Mouse (Mus musculus) hindbrain, embryonic 16.5 days (tissue): ENCODE data around the gene Slc13a5. TPM values are rescaled to one million over a fixed set of nuclear protein-coding genes. Genes with fewer than 3 reads are reported as not detected.

ENCODE experiments used
- ATAC-seq: fragments of 200-750 bp; cut with Nextera tagmentation; 2 replicates; pipeline ENCODE4 v1.8.0; 2017; ENCODE audit warnings: moderate TSS enrichment, moderate library complexity
- H3K27ac ChIP-seq: fragments of 300-500 bp; sonication (generic); 2 replicates; pipeline ENCODE4 v1.5.1; 2014; ENCODE audit warnings: low read depth, mild to moderate bottlenecking, control low read depth, low read length, moderate library complexity
- H3K27me3 ChIP-seq: fragments of 300-500 bp; sonication (generic); replicated peaks from 2 replicates; pipeline ENCODE4 v1.6.1; 2014; ENCODE audit warnings: low read length; ENCODE audit not compliant: control insufficient read depth, insufficient read depth
- H3K36me3 ChIP-seq: fragments of 300-500 bp; sonication (generic); 2 replicates; pipeline ENCODE4 v1.6.1; 2014; ENCODE audit warnings: mild to moderate bottlenecking, low read length, moderate library complexity, mixed read lengths; ENCODE audit not compliant: control insufficient read depth, insufficient read depth
- H3K4me1 ChIP-seq: fragments of 300-500 bp; sonication (generic); 2 replicates; pipeline ENCODE4 v1.6.1; 2014; ENCODE audit warnings: low read depth, low read length; ENCODE audit not compliant: control insufficient read depth, insufficient read depth
- H3K4me2 ChIP-seq: fragments of 300-500 bp; sonication (generic); 2 replicates; pipeline ENCODE4 v1.6.1; 2014; ENCODE audit warnings: mild to moderate bottlenecking, low read length, control low read depth, moderate library complexity
- H3K4me3 ChIP-seq: fragments of 300-500 bp; sonication (generic); 2 replicates; pipeline ENCODE4 v1.5.1; 2014; ENCODE audit warnings: mild to moderate bottlenecking, low read length, control low read depth, moderate library complexity
- H3K9ac ChIP-seq: fragments of 300-500 bp; sonication (generic); 2 replicates; pipeline ENCODE4 v1.6.1; 2014; ENCODE audit warnings: low read depth, mild to moderate bottlenecking, control low read depth, low read length, moderate library complexity
- H3K9me3 ChIP-seq: fragments of 300-500 bp; sonication (generic); 2 replicates; pipeline ENCODE4 v1.6.1; 2014; ENCODE audit warnings: mild to moderate bottlenecking, low read length, moderate library complexity; ENCODE audit not compliant: control insufficient read depth
- WGBS: fragments of 180-500 bp; shearing (Covaris S2); extraction: QIAGEN DNeasy Blood & Tissue Kit; methylation state at CpG from one replicate; pipeline ENCODE4 v1.1.7; 2014; 5-methylcytosine and 5-hydroxymethylcytosine counted together
- polyA plus RNA-seq: library from polyadenylated mRNA; unstranded; fragments of >200 nt; fragmentation: Nextera tagmentation; extraction: Ambion mirVana; gene quantifications from 2 replicates; pipeline ENCODE4 v1.2.1, GENCODE M21; 2015

Slc13a5 gene
- polyA plus RNA-seq, 1 experiment from 2014 or later: 3.9 TPM

GRCm38 (mm10) chr11:72232068-72232467, 35.0 kb downstream of the Slc13a5 start:
- Histone ChIP-seq H3K27me3 (no peaks in the 10 kb centered on the region), H3K4me3 (no peak overlapping the region), H3K4me2 (no peak overlapping the region), H3K9me3 (no peaks in the 10 kb centered on the region), H3K27ac (no peak overlapping the region), H3K4me1 (no peaks in the 10 kb centered on the region; the same call in 1 of the 2 replicates), H3K9ac (no peak overlapping the region), H3K36me3 (no peaks in the 10 kb centered on the region)
- WGBS: 85% methylated on average over 7 of the region's 7 CpGs
- ATAC-seq: no peak

GRCm38 (mm10) chr11:72228513-72228912, 38.5 kb downstream of the Slc13a5 start:
- no peak for ATAC-seq
- H3K4me2 ChIP-seq: no peak overlapping the region
- no peaks in the 10 kb centered on the region for H3K9me3 ChIP-seq
- WGBS: 94% methylated on average over 4 of the region's 4 CpGs
- no peak overlapping the region for H3K27ac ChIP-seq
- H3K4me1 ChIP-seq: peaks cover 8% of the 10 kb centered on the region
- no peak overlapping the region for H3K4me3 ChIP-seq
- no peaks in the 10 kb centered on the region for H3K27me3 ChIP-seq
- H3K9ac ChIP-seq: no peak overlapping the region
- H3K36me3 ChIP-seq: no peaks in the 10 kb centered on the region

- 93% methylated on average over 6 of the region's 6 CpGs for WGBS
- no peaks in the 10 kb centered on the region for H3K9me3 ChIP-seq
These were observed 40.1 kb downstream of the Slc13a5 start for GRCm38 (mm10) chr11:72226901-72227300.

GRCm38 (mm10) chr11:72226020-72226791, 40.8 kb downstream of the Slc13a5 start:
- WGBS: 22% methylated on average over 10 of the region's 10 CpGs

More at GRCm38 (mm10) chr11:72226901-72227300, 40.1 kb downstream of the Slc13a5 start:
- H3K36me3 ChIP-seq: no peaks in the 10 kb centered on the region
- H3K9ac ChIP-seq: no peak overlapping the region
- H3K27ac ChIP-seq: no peak overlapping the region
- ATAC-seq: no peak
- peaks cover 8% of the 10 kb centered on the region for H3K4me1 ChIP-seq
- H3K4me2 ChIP-seq: no peak overlapping the region
- H3K27me3 ChIP-seq: no peaks in the 10 kb centered on the region
- no peak overlapping the region for H3K4me3 ChIP-seq

GRCm38 (mm10) chr11:72224865-72225264, 42.2 kb downstream of the Slc13a5 start:
- 22% methylated on average over 5 of the region's 5 CpGs for WGBS
- Histone ChIP-seq H3K27ac (no peak overlapping the region), H3K9me3 (no peaks in the 10 kb centered on the region), H3K27me3 (no peaks in the 10 kb centered on the region), H3K36me3 (no peaks in the 10 kb centered on the region), H3K9ac (no peak overlapping the region), H3K4me3 (no peak overlapping the region), H3K4me1 (peaks cover 8% of the 10 kb centered on the region), H3K4me2 (no peak overlapping the region)
- ATAC-seq: peak; percentile 50

More at GRCm38 (mm10) chr11:72226020-72226791, 40.8 kb downstream of the Slc13a5 start:
- peak overlapping the region; percentile 60 for H3K27ac ChIP-seq
- H3K27me3 ChIP-seq: no peaks in the 10 kb centered on the region
- no peaks in the 10 kb centered on the region for H3K9me3 ChIP-seq
- no peak overlapping the region for H3K4me2 ChIP-seq
- peaks cover 8% of the 10 kb centered on the region for H3K4me1 ChIP-seq
- no peak overlapping the region for H3K4me3 ChIP-seq
- H3K36me3 ChIP-seq: no peaks in the 10 kb centered on the region
- ATAC-seq: peak; percentile 66
- H3K9ac ChIP-seq: no peak overlapping the region

- 82% methylated on average over 4 of the region's 4 CpGs for WGBS
- no peak overlapping the region for H3K27ac ChIP-seq
- H3K4me1 ChIP-seq: peaks cover 8% of the 10 kb centered on the region
- ATAC-seq: no peak
- no peak overlapping the region for H3K4me3 ChIP-seq
- H3K36me3 ChIP-seq: no peaks in the 10 kb centered on the region
- no peak overlapping the region for H3K4me2 ChIP-seq
- no peak overlapping the region for H3K9ac ChIP-seq
- no peaks in the 10 kb centered on the region for H3K9me3 ChIP-seq
- no peaks in the 10 kb centered on the region for H3K27me3 ChIP-seq
These were observed 43.6 kb downstream of the Slc13a5 start for GRCm38 (mm10) chr11:72223414-72223813.

GRCm38 (mm10) chr11:72221278-72221677, 45.7 kb downstream of the Slc13a5 start:
- H3K27ac ChIP-seq: no peak overlapping the region
- H3K4me3 ChIP-seq: no peak overlapping the region
- H3K9ac ChIP-seq: no peak overlapping the region
- no peaks in the 10 kb centered on the region for H3K9me3 ChIP-seq
- 15% methylated on average over 6 of the region's 6 CpGs for WGBS
- no peak for ATAC-seq
- no peaks in the 10 kb centered on the region for H3K36me3 ChIP-seq
- no peak overlapping the region for H3K4me2 ChIP-seq
- H3K27me3 ChIP-seq: no peaks in the 10 kb centered on the region
- H3K4me1 ChIP-seq: peaks cover 17% of the 10 kb centered on the region

- Histone ChIP-seq H3K27ac (no peak overlapping the region), H3K4me2 (peak overlapping the region; percentile 4), H3K36me3 (no peaks in the 10 kb centered on the region), H3K9ac (no peak overlapping the region), H3K4me3 (no peak overlapping the region), H3K9me3 (no peaks in the 10 kb centered on the region), H3K27me3 (no peaks in the 10 kb centered on the region), H3K4me1 (peaks cover 19% of the 10 kb centered on the region)
- ATAC-seq: no peak
- WGBS: 83% methylated on average over 5 of the region's 5 CpGs
These were observed 49.9 kb downstream of the Slc13a5 start for GRCm38 (mm10) chr11:72217116-72217515.

- Histone ChIP-seq H3K4me2 (peak within 1 kb of the TSS; percentile 95), H3K9ac (peak within 1 kb of the TSS; percentile 81), H3K27me3 (no peaks in the 10 kb centered on the region), H3K4me3 (peak within 1 kb of the TSS; percentile 83), H3K36me3 (peaks cover 4% of the 10 kb centered on the region), H3K4me1 (peaks cover 19% of the 10 kb centered on the region), H3K9me3 (no peaks in the 10 kb centered on the region), H3K27ac (peak within 1 kb of the TSS; percentile 87)
- WGBS: under 1% methylated on average over 29 of the region's 29 CpGs
- peak; percentile 87 for ATAC-seq
These were observed 51.6 kb downstream of the Slc13a5 start, which contains the start of gene Med31 for GRCm38 (mm10) chr11:72215410-72215797. Gene Med31 (minus strand): TSS chr11:72215592.
